Mouse (Mus musculus) stomach, postnatal 0 days (tissue): ENCODE measurements around the gene Shisal1.

Source experiments
- CTCF ChIP-seq: IDR thresholded peaks from 2 replicates; pipeline ENCODE4 v1.5.1; 2016; ENCODE audit warnings: antibody characterized with exemption, low read depth, mild to moderate bottlenecking, moderate library complexity
- EP300 ChIP-seq: optimal IDR thresholded peaks from 2 replicates; pipeline ENCODE3; 2016; ENCODE audit warnings: antibody characterized with exemption

GRCm38 (mm10) chr15:84348769-84349168, 98.1 kb downstream of the Shisal1 start:
- peak; percentile 47 for TF ChIP-seq CTCF
- TF ChIP-seq EP300, result no peak
